Mouse (Mus musculus) natural killer cell, adult 2 months (primary cell): ENCODE data around the gene Fam118a.

ENCODE experiments used
- DNase-seq, 2 experiments: peaks; one replicate each; pipeline ENCODE4 v3.0.0; 2022; ENCODE audit warnings: low spot score in 2 of 2

The Fam118a gene

DNA sequence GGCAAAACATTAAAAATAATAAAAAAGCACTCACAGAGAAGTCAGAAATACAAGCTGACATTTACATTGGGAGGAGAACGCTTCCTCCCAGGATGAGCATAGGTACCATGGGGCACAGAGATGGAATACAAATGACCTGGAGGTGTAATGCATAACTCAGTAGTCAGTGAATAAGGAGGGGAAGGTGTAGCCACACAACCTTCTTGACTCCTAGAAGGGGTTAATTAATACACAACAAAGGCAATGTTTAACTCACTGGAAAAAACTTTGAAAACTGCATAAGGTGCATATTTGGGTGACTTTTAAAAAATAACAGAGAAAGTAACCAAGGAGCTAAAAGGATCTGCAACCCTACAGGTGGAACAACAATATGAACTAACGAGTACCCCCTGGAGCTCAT is 43.9 kb downstream of the Fam118a start:
- no peak for DNase-seq

DNA sequence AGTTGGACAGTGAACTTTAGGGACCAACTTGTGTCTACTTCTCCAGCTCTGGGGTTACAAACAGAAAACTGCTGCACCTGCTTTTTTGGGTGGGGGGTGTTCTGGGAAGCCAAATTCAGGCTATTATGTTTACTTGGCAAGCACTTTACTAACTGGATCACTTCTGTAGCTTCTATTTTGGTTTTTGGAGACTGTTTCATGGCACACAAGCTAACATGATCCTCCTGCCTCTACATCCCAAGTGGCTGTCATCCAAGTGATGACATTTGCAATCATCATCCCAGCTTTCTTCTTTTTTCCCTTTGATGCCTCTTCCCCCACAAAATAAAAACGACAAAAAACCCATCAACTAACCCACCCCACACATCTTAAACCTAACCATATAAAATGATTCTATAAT is 56.9 kb downstream of the Fam118a start:
- no peak for DNase-seq
